Mouse (Mus musculus): ENCODE measurements at regions not wholly inside any gene's neighbourhood (a gene's known extent, or its start where the extent isn't known, plus 50 kb on each side); places are given as distances from the start of the nearest gene placed in this dataset.

GRCm38 (mm10) chr6:50713297-50713696 lies 59.1 kb upstream of the Npvf start:
- DNase-seq: no peak

- DNase-seq: no peak
These were observed 64.4 kb upstream of the Npvf start for GRCm38 (mm10) chr6:50718631-50719030.

GRCm38 (mm10) chr6:50720346-50720745 lies 66.1 kb upstream of the Npvf start:
- DNase-seq: no peak

- DNase-seq: no peak
These were observed 71.4 kb upstream of the Npvf start for GRCm38 (mm10) chr6:50725640-50726039.

GRCm38 (mm10) chr6:50726166-50726591 lies 71.9 kb upstream of the Npvf start:
- DNase-seq: no peak

- no peak for DNase-seq
These were observed 76.8 kb upstream of the Npvf start for GRCm38 (mm10) chr6:50730744-50731718.

- no peak for DNase-seq
These were observed 80.5 kb upstream of the Npvf start for GRCm38 (mm10) chr6:50734701-50735100.

GRCm38 (mm10) chr6:50735825-50736224 lies 81.6 kb upstream of the Npvf start:
- no peak for DNase-seq

GRCm38 (mm10) chr6:50742009-50742408 lies 87.8 kb upstream of the Npvf start:
- no peak for DNase-seq

GRCm38 (mm10) chr6:50744462-50745166 lies 90.4 kb upstream of the Npvf start:
- no peak for DNase-seq

- DNase-seq: no peak
These were observed 98.9 kb upstream of the Npvf start for GRCm38 (mm10) chr6:50753151-50753550.

- DNase-seq: no peak
These were observed 100.5 kb upstream of the Npvf start for GRCm38 (mm10) chr6:50754786-50755185.

- no peak for DNase-seq
These were observed 106.1 kb upstream of the Npvf start for GRCm38 (mm10) chr6:50760367-50760766.

GRCm38 (mm10) chr6:50763121-50763520 lies 108.9 kb upstream of the Npvf start:
- peak; percentile 9 for DNase-seq

- DNase-seq: no peak
These were observed 112.2 kb upstream of the Npvf start for GRCm38 (mm10) chr6:50766442-50766915.

GRCm38 (mm10) chr6:50767126-50767525 lies 112.9 kb upstream of the Npvf start:
- DNase-seq: no peak

GRCm38 (mm10) chr6:50767827-50768226 lies 113.6 kb upstream of the Npvf start:
- DNase-seq: no peak

GRCm38 (mm10) chr6:50769101-50769500 lies 114.9 kb upstream of the Npvf start:
- no peak for DNase-seq

- DNase-seq: no peak
These were observed 116.2 kb upstream of the Npvf start for GRCm38 (mm10) chr6:50770481-50770880.

GRCm38 (mm10) chr6:50775637-50776036 lies 121.4 kb upstream of the Npvf start:
- DNase-seq: no peak

- DNase-seq: no peak
These were observed 122.1 kb upstream of the Npvf start for GRCm38 (mm10) chr6:50776236-50776832.

GRCm38 (mm10) chr6:50776931-50777495 lies 122.8 kb upstream of the Npvf start:
- DNase-seq: peak; percentile 5

GRCm38 (mm10) chr6:50777827-50778226 lies 123.6 kb upstream of the Npvf start:
- DNase-seq: no peak

Data from adrenal gland, adult 8-10 months (tissue).